Mouse (Mus musculus) lung, adult 10 weeks (tissue): ENCODE measurements around the gene Irx6. TPM values are rescaled to one million over a fixed set of nuclear protein-coding genes. Genes with fewer than 3 reads are reported as not detected.

Source experiments
- polyA plus RNA-seq: library from polyadenylated mRNA; stranded (reverse); fragments of 350-450 nt; fragmentation: Illumina TruSeq; extraction: RNeasy Lipid Tissue Mini Kit (QIAGEN cat#74804); gene quantifications from one replicate; pipeline ENCODE4 v1.2.3, GENCODE M21; 2014; ENCODE audit warnings: low read depth, low replicate concordance; ENCODE audit not compliant: insufficient read depth

Gene Irx6
- not detected for polyA plus RNA-seq

GRCm38 (mm10) chr8:92674244-92675128 is at the start of gene Irx6:
Irx6 (plus strand) TSS chr8:92674288.

Other genes with a start within 250 kb of the Irx6 start
- gene Mmp2, start 153.0 kb downstream of the Irx6 start, polyA plus RNA-seq, result 36.6 TPM
- 4.5 TPM for gene Lpcat2, start 181.1 kb downstream of the Irx6 start, polyA plus RNA-seq
- not detected for gene Capns2, start 227.1 kb downstream of the Irx6 start, polyA plus RNA-seq